Mouse (Mus musculus): Measurements from ENCODE around the gene Cd46. TPM values are rescaled to one million over a fixed set of nuclear protein-coding genes. Genes with fewer than 3 reads are reported as not detected.

Cd46 gene
- 3.4 and 5.3 TPM in 2 replicates for total RNA-seq (2014; rRNA removed)
- 1.0 and 1.2 TPM in 2 replicates for polyA plus RNA-seq (2015; fragmentation: Nextera tagmentation; extraction: Ambion mirVana)

DNA sequence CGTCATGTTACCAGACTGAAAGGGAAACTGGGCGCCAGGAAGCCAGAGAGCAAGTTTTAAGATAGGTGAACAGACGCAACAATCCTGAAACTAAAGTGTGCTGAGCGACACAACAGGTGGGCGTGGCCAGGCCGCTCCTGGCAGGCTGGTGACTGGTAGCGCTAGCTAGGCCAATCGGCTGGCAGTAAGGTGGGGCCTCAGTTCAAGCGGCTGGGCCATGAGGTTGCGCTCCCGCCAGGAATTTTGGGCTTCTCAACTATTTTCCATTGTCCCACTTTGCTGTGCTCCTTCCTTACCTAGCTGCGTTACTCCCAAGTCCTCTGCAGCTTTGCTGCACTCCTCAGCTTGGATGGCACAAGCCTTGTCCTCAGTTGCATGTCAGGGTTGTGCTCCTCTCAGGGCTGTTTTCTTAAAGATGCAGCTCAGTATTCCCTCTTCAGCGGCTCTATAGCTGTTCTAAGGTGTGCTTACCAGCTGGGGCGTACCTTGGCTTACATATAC lies at the start of gene Cd46:
Cd46 (minus strand) TSS at position 30 of the 501 bp plus-strand sequence.
- peak; percentile 71 for DNase-seq (ENCODE audit: low spot score)
- H3K9ac ChIP-seq (replicated peaks; ENCODE audit: low read length, poor library complexity, severe bottlenecking), result 0 out of 2 replicates have a peak within 1 kb of the TSS, but pooled peaks have one; percentile 33
- no peak for TF ChIP-seq CTCF (IDR thresholded peaks at IDR 0.05)
- no peaks in the 10 kb centered on the region for H3K27me3 ChIP-seq (ENCODE audit: insufficient read depth, low read length)
- H3K9me3 ChIP-seq (ENCODE audit: low read length), result no peaks in the 10 kb centered on the region
- ATAC-seq (ENCODE audit: low FRiP score), result peak; percentile 83
- no peak within 1 kb of the TSS for H3K27ac ChIP-seq (ENCODE audit: low read depth, low read length)
- peak within 1 kb of the TSS; percentile 57 for H3K4me2 ChIP-seq (ENCODE audit: low read depth, low read length, poor library complexity, severe bottlenecking)
- peak within 1 kb of the TSS; percentile 29 for H3K4me3 ChIP-seq (ENCODE audit: low read depth, low read length)
- 2% methylated on average over 14 of the region's 14 CpGs for WGBS
- H3K36me3 ChIP-seq (ENCODE audit: insufficient read depth, low read length), result no peaks in the 10 kb centered on the region
- H3K4me1 ChIP-seq (ENCODE audit: insufficient read depth, low read length), result 0 out of 2 replicates have a peak, but pooled peaks cover 3% of the 10 kb centered on the region

DNA sequence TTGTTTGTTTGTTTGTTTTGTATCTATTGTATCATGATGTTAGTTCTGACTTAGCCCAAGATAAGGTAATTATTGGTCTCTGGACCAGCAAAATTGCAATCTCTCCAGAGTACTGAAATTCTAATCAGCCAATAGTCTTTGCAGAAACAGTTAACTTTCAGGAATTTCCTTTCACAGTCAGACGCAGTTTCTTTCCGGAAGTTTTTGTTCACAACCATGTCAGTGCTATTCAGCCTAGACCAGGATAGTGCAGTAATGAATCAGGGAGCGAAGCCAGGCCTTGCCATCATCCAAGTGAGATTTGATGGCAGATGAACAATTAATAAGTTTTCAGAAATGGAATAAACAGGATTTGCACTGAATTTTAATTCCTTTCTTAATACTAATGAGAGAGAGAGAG lies 40.0 kb upstream of the Cd46 start:
- Histone ChIP-seq H3K4me3 (ENCODE audit: low read depth, low read length) (peak overlapping the region; percentile 59; the same call in 1 of the 2 replicates), H3K9ac (replicated peaks; ENCODE audit: low read length, poor library complexity, severe bottlenecking) (no peak overlapping the region), H3K27ac (ENCODE audit: low read depth, low read length) (peak overlapping the region; percentile 96; the same call in 1 of the 2 replicates), H3K9me3 (ENCODE audit: low read length) (no peaks in the 10 kb centered on the region), H3K4me1 (ENCODE audit: insufficient read depth, low read length) (0 out of 2 replicates have a peak, but pooled peaks cover 2% of the 10 kb centered on the region), H3K4me2 (ENCODE audit: low read depth, low read length, poor library complexity, severe bottlenecking) (peak overlapping the region; percentile 47), H3K36me3 (ENCODE audit: insufficient read depth, low read length) (no peaks in the 10 kb centered on the region), H3K27me3 (ENCODE audit: insufficient read depth, low read length) (no peaks in the 10 kb centered on the region)
- TF ChIP-seq CTCF (IDR thresholded peaks at IDR 0.05), result no peak
- no peak for ATAC-seq (ENCODE audit: low FRiP score)
- 44% methylated on average over 3 of the region's 3 CpGs for WGBS
- peak; percentile 1 for DNase-seq (ENCODE audit: low spot score)

DNA sequence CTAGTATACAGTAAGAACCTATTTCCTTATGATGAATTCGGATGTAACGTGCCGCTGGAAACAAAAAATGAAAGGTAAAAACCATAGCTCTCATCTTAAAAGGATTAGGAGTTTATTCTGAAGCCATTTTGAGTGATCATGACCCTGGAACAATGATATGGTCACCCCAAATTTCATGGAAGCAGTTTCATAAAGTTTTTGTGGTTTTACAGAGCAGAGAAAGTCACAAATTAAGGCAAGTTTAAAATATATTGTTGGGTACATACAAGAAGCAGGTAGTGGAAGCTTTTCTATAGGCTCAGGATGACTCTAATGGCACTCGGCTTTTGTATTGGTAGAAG lies 39.6 kb upstream of the Cd46 start:
- H3K27me3 ChIP-seq (ENCODE audit: insufficient read depth, low read length), result no peaks in the 10 kb centered on the region
- WGBS, result 24% methylated on average over 4 of the region's 4 CpGs
- H3K36me3 ChIP-seq (ENCODE audit: insufficient read depth, low read length), result no peaks in the 10 kb centered on the region
- peak; percentile 1 for DNase-seq (ENCODE audit: low spot score)
- 0 out of 2 replicates have a peak, but pooled peaks have one; percentile 4 for ATAC-seq (ENCODE audit: low FRiP score)
- H3K4me2 ChIP-seq (ENCODE audit: low read depth, low read length, poor library complexity, severe bottlenecking), result peak overlapping the region; percentile 47
- no peak for TF ChIP-seq CTCF (IDR thresholded peaks at IDR 0.05)
- peak overlapping the region; percentile 59 for H3K4me3 ChIP-seq (ENCODE audit: low read depth, low read length)
- peak overlapping the region; percentile 86 for H3K9ac ChIP-seq (replicated peaks; ENCODE audit: low read length, poor library complexity, severe bottlenecking)
- no peaks in the 10 kb centered on the region for H3K9me3 ChIP-seq (ENCODE audit: low read length)
- peak overlapping the region; percentile 96 for H3K27ac ChIP-seq (ENCODE audit: low read depth, low read length)
- 0 out of 2 replicates have a peak, but pooled peaks cover 2% of the 10 kb centered on the region for H3K4me1 ChIP-seq (ENCODE audit: insufficient read depth, low read length)

DNA sequence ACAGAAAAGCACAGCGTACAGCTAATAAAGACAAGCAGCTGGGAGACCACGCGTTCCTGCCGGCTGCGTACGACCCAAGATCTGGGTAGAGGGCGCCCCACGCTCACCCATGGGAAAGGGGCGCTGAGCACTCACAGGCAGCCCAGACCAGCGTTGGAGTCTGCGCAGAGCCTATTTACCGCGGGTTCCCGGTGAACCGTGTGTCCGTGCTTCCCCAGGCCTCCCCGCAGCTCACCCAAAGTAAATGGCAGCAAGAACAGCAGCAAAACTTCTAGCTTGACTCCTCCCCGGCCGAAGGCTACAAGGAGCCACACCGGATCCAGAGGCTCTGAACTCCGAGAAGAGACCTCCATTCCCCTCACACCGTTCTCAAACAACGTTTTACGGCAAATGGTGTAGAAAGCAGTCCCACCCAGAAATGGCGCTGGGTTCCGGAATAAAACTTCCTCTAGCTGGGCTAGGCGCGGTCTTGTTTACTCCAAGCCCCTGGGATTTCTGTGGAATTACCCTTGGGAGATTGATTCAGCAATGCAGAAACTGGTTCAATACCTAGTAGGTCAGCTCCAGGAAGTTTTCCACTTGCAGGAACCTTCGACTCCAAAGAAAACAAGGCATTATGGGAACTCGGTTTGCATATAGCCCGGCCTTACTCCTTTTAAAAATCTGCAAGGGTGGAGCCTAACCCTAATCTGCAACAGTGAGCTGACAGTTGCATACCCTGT lies 39.1 kb upstream of the Cd46 start, which contains the start of gene Cr1l:
Cr1l (minus strand) TSS at position 634 of the 722 bp plus-strand sequence.
- peak; percentile 99 for ATAC-seq (ENCODE audit: low FRiP score)

DNA sequence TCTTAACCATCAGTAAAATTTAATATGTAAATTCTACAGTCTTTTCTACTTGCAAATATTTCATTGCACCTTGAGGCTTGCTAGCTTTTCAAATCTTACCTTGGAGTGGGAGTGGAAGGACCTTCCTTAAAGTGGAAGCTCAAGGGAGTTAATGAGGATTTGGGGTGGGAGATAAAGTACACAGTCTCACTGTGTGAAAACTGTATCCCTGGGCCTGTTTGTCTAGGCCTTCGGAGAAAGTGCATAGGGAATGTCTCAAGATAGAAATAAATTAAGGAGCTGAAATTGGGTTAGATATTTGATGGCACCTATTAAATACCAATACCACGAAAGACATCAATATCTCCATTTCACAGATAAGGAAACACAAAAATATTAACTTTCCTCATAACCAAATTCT lies 38.4 kb upstream of the Cd46 start:
- Histone ChIP-seq H3K27me3 (ENCODE audit: insufficient read depth, low read length) (no peaks in the 10 kb centered on the region), H3K36me3 (ENCODE audit: insufficient read depth, low read length) (no peaks in the 10 kb centered on the region), H3K9ac (replicated peaks; ENCODE audit: low read length, poor library complexity, severe bottlenecking) (peak overlapping the region; percentile 86), H3K4me2 (ENCODE audit: low read depth, low read length, poor library complexity, severe bottlenecking) (peak overlapping the region; percentile 47), H3K4me3 (ENCODE audit: low read depth, low read length) (peak overlapping the region; percentile 59), H3K9me3 (ENCODE audit: low read length) (no peaks in the 10 kb centered on the region), H3K27ac (ENCODE audit: low read depth, low read length) (peak overlapping the region; percentile 96), H3K4me1 (ENCODE audit: insufficient read depth, low read length) (0 out of 2 replicates have a peak, but pooled peaks cover 2% of the 10 kb centered on the region)
- WGBS, result 8% methylated on average over 2 of the region's 2 CpGs
- DNase-seq (ENCODE audit: low spot score), result peak; percentile 1
- TF ChIP-seq CTCF (IDR thresholded peaks at IDR 0.05), result no peak
- ATAC-seq (ENCODE audit: low FRiP score), result 0 out of 2 replicates have a peak, but pooled peaks have one; percentile 49

More for the DNA sequence above, 39.1 kb upstream of the Cd46 start, which contains the start of gene Cr1l:
- peak; percentile 81 for TF ChIP-seq CTCF (IDR thresholded peaks at IDR 0.05)
- DNase-seq (ENCODE audit: low spot score), result peak; percentile 93
- Histone ChIP-seq H3K36me3 (ENCODE audit: insufficient read depth, low read length) (no peaks in the 10 kb centered on the region), H3K4me2 (ENCODE audit: low read depth, low read length, poor library complexity, severe bottlenecking) (peak within 1 kb of the TSS; percentile 47), H3K4me3 (ENCODE audit: low read depth, low read length) (peak within 1 kb of the TSS; percentile 59), H3K9ac (replicated peaks; ENCODE audit: low read length, poor library complexity, severe bottlenecking) (peak within 1 kb of the TSS; percentile 86), H3K27me3 (ENCODE audit: insufficient read depth, low read length) (no peaks in the 10 kb centered on the region), H3K27ac (ENCODE audit: low read depth, low read length) (peak within 1 kb of the TSS; percentile 96), H3K4me1 (ENCODE audit: insufficient read depth, low read length) (0 out of 2 replicates have a peak, but pooled peaks cover 2% of the 10 kb centered on the region), H3K9me3 (ENCODE audit: low read length) (no peaks in the 10 kb centered on the region)
- under 1% methylated on average over 31 of the region's 31 CpGs for WGBS

DNA sequence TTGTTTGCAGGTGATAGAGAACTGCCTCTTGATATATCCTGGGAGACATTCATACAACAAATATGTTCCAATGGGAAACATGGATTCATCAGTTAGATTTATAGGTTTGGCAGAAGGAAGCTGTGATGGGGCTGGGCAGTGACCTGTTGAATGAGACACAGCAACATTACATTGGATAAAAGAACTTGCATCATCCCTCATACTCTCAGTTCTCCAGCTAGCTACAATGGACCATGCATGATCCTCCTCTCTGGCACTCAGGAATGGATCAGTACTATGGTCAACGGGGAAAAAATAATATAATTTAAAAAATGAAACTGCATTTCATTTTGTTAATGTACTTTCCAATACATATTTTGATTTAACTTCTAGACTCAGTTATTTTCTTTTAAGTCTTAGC lies 37.8 kb upstream of the Cd46 start:
- ATAC-seq (ENCODE audit: low FRiP score) (no peak), DNase-seq (ENCODE audit: low spot score) (no peak)
- no peak overlapping the region for H3K27ac ChIP-seq (ENCODE audit: low read depth, low read length)
- H3K9me3 ChIP-seq (ENCODE audit: low read length), result no peaks in the 10 kb centered on the region
- H3K4me1 ChIP-seq (ENCODE audit: insufficient read depth, low read length), result 0 out of 2 replicates have a peak, but pooled peaks cover 2% of the 10 kb centered on the region
- no peak overlapping the region for H3K9ac ChIP-seq (replicated peaks; ENCODE audit: low read length, poor library complexity, severe bottlenecking)
- H3K4me3 ChIP-seq (ENCODE audit: low read depth, low read length), result no peak overlapping the region
- 87% methylated on average over 1 of the region's 1 CpGs for WGBS
- TF ChIP-seq CTCF (IDR thresholded peaks at IDR 0.05), result no peak
- no peaks in the 10 kb centered on the region for H3K27me3 ChIP-seq (ENCODE audit: insufficient read depth, low read length)
- H3K4me2 ChIP-seq (ENCODE audit: low read depth, low read length, poor library complexity, severe bottlenecking), result no peak overlapping the region; the same call in 1 of the 2 replicates
- no peaks in the 10 kb centered on the region for H3K36me3 ChIP-seq (ENCODE audit: insufficient read depth, low read length)

Data from midbrain, postnatal 0 days (tissue).